Mouse (Mus musculus) liver, embryonic 14.5 days (tissue): ENCODE data around the gene Rad51b.

Experiments used
- CTCF ChIP-seq: IDR thresholded peaks from 2 replicates; pipeline ENCODE4 v1.5.1; 2016; ENCODE audit warnings: antibody characterized with exemption, low read depth, control low read depth
- EP300 ChIP-seq: IDR thresholded peaks from 2 replicates; pipeline ENCODE4 v1.6.1; 2016; ENCODE audit warnings: antibody characterized with exemption, low read depth

- no peak for TF ChIP-seq CTCF
- no peak for TF ChIP-seq EP300
Measured at GRCm38 (mm10) chr12:79744131-79744530, 447.0 kb downstream of the Rad51b start.
